Mouse (Mus musculus) ES-Bruce4 (cell line): Measurements from ENCODE around the gene Paqr8.

ENCODE experiments used
- CTCF ChIP-seq: IDR thresholded peaks from one replicate; pipeline ENCODE4 v1.8.1; 2011; ENCODE audit warnings: low read depth, low read length
- EP300 ChIP-seq: IDR thresholded peaks from 2 replicates; pipeline ENCODE4 v1.6.1; 2011; ENCODE audit warnings: low read depth, low read length; ENCODE audit not compliant: insufficient read depth
- POLR2A ChIP-seq: IDR thresholded peaks from one replicate; pipeline ENCODE4 v1.8.1; 2011; ENCODE audit warnings: low read length; ENCODE audit not compliant: insufficient read depth

DNA sequence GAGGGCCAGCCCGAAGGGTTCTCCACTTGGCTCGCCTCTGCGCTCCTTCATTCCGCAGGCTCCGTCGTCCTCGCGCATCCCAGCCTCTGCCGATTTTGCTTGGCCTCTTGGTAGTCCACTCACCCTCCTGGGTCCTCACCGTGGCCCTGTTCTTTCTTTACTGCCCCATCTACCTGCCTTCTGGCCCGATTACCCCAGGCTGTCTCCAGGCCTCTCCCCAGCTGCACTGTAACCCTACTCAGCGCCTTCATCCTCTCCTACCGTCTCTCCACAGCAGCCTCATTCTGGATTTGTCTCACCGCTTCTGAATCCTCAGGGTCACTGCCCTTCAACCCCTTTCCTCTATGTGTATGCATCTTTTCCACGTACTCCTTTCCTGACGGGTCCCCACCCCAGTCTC lies 61.4 kb downstream of the Paqr8 start:
- TF ChIP-seq POLR2A, result no peak
- TF ChIP-seq CTCF, result no peak
- no peak for TF ChIP-seq EP300
